Mouse (Mus musculus): ENCODE results near the gene Rhot1.

Gene Rhot1

GRCm38 (mm10) chr11:80291004-80291403, 82.2 kb downstream of the Rhot1 start:
- DNase-seq, result no peak

- no peak for DNase-seq
Measured at GRCm38 (mm10) chr11:80292463-80292862, 83.6 kb downstream of the Rhot1 start.

GRCm38 (mm10) chr11:80295066-80295465, 86.2 kb downstream of the Rhot1 start:
- no peak for DNase-seq

GRCm38 (mm10) chr11:80295785-80296184, 87.0 kb downstream of the Rhot1 start:
- DNase-seq, result no peak

- no peak for DNase-seq
Measured at GRCm38 (mm10) chr11:80299513-80300235, 90.9 kb downstream of the Rhot1 start.

- peak; percentile 21 for DNase-seq
Measured at GRCm38 (mm10) chr11:80300551-80301315, 91.9 kb downstream of the Rhot1 start, which contains the start of gene Rhbdl3. Rhbdl3 (plus strand) TSS chr11:80300912.

- peak; percentile 10 for DNase-seq
Measured at GRCm38 (mm10) chr11:80301316-80302045, 92.7 kb downstream of the Rhot1 start.

- no peak for DNase-seq
Measured at GRCm38 (mm10) chr11:80302046-80302390, 93.2 kb downstream of the Rhot1 start.

GRCm38 (mm10) chr11:80302536-80302935, 93.7 kb downstream of the Rhot1 start:
- DNase-seq, result peak; percentile 51

- DNase-seq, result no peak
Measured at GRCm38 (mm10) chr11:80303746-80304145, 94.9 kb downstream of the Rhot1 start.

- no peak for DNase-seq
Measured at GRCm38 (mm10) chr11:80304846-80305245, 96.0 kb downstream of the Rhot1 start.

- no peak for DNase-seq
Measured at GRCm38 (mm10) chr11:80308537-80308936, 99.7 kb downstream of the Rhot1 start.

GRCm38 (mm10) chr11:80311271-80311670, 102.5 kb downstream of the Rhot1 start:
- no peak for DNase-seq

- DNase-seq, result no peak
Measured at GRCm38 (mm10) chr11:80312049-80312448, 103.2 kb downstream of the Rhot1 start.

GRCm38 (mm10) chr11:80312565-80312964, 103.7 kb downstream of the Rhot1 start:
- peak; percentile 17 for DNase-seq

- no peak for DNase-seq
Measured at GRCm38 (mm10) chr11:80313462-80313861, 104.6 kb downstream of the Rhot1 start.

GRCm38 (mm10) chr11:80313944-80314343, 105.1 kb downstream of the Rhot1 start:
- DNase-seq, result no peak

GRCm38 (mm10) chr11:80315743-80316639, 107.2 kb downstream of the Rhot1 start:
- no peak for DNase-seq

Measured in liver (tissue).